Mouse (Mus musculus) lung, embryonic 15.5 days (tissue): ENCODE measurements around the gene Trip10. TPM values are rescaled to one million over a fixed set of nuclear protein-coding genes. Genes with fewer than 3 reads are reported as not detected.

ENCODE experiments used
- microRNA-seq: library from miRNA; unstranded; fragments of <30 nt; microRNA quantifications from one replicate; pipeline ENCODE4, GENCODE M21; 2016
- polyA plus RNA-seq: library from polyadenylated mRNA; unstranded; fragments of >200 nt; fragmentation: Nextera tagmentation; extraction: Ambion mirVana; gene quantifications from 2 replicates; pipeline ENCODE4 v1.2.1, GENCODE M21; 2015

The Trip10 gene
- polyA plus RNA-seq, 1 experiment from 2014 or later = 49.0 TPM

Small RNA genes within 50 kb of the gene (microRNA-seq; reads per million reads assigned to microRNA genes)
- gene Mir6978 = not detected

Other genes with a start within 250 kb of the Trip10 start
- 0.78 TPM in 1 of 2 replicates, not detected in the other for gene Pspn, start 249.4 kb upstream of the Trip10 start, polyA plus RNA-seq
- 56.7 and 63.3 TPM in 2 replicates for gene Gtf2f1, start 238.2 kb upstream of the Trip10 start, polyA plus RNA-seq
- 0.26 and 0.50 TPM in 2 replicates for gene Gm17949, start 238.0 kb upstream of the Trip10 start, polyA plus RNA-seq
- gene Khsrp, start 217.9 kb upstream of the Trip10 start, polyA plus RNA-seq = 42.1 and 44.1 TPM in 2 replicates
- 0.12 TPM in 1 of 2 replicates, not detected in the other for gene Slc25a41, start 207.8 kb upstream of the Trip10 start, polyA plus RNA-seq
- 55.3 and 57.0 TPM in 2 replicates for gene Crb3, start 190.3 kb upstream of the Trip10 start, polyA plus RNA-seq
- gene Slc25a23, start 189.6 kb upstream of the Trip10 start, polyA plus RNA-seq = 8.7 and 9.5 TPM in 2 replicates
- gene Dennd1c, start 170.9 kb upstream of the Trip10 start, polyA plus RNA-seq = 4.8 and 5.6 TPM in 2 replicates
- gene Tubb4a, start 161.7 kb upstream of the Trip10 start, polyA plus RNA-seq = 16.4 and 17.5 TPM in 2 replicates
- 8.6 and 10.4 TPM in 2 replicates for gene Tnfsf9, start 144.1 kb upstream of the Trip10 start, polyA plus RNA-seq
- not detected in 2 replicates for gene Cd70, start 99.7 kb upstream of the Trip10 start, polyA plus RNA-seq
- gene Tnfsf14, start 55.3 kb upstream of the Trip10 start, polyA plus RNA-seq = 0.33 and 0.36 TPM in 2 replicates
- gene C3, start 21.3 kb upstream of the Trip10 start, polyA plus RNA-seq = 2.5 and 3.7 TPM in 2 replicates
- 33.1 and 37.3 TPM in 2 replicates for gene Gpr108, start 1.0 kb upstream of the Trip10 start, polyA plus RNA-seq
- 3.2 and 6.1 TPM in 2 replicates for gene Vav1, start 29.6 kb downstream of the Trip10 start, polyA plus RNA-seq
- gene Adgre1, start 109.2 kb downstream of the Trip10 start, polyA plus RNA-seq = 5.0 and 5.7 TPM in 2 replicates